Mouse (Mus musculus) embryonic facial prominence, embryonic 13.5 days (tissue): ENCODE measurements around the gene Anxa6. TPM values are rescaled to one million over a fixed set of nuclear protein-coding genes. Genes with fewer than 3 reads are reported as not detected.

Experiments
- ATAC-seq: fragments of 200-750 bp; cut with Nextera tagmentation; 2 replicates; pipeline ENCODE4 v1.8.0; 2017; ENCODE audit warnings: low read depth; ENCODE audit not compliant: insufficient number of reproducible peaks, insufficient read depth, low FRiP score, low TSS enrichment
- H3K27ac ChIP-seq: fragments of 300-500 bp; sonication (generic); 2 replicates; pipeline ENCODE4 v1.5.1; 2015; ENCODE audit warnings: moderate library complexity, mild to moderate bottlenecking, inconsistent platforms
- H3K27me3 ChIP-seq: fragments of 300-500 bp; sonication (generic); 2 replicates; pipeline ENCODE4 v1.6.1; 2015; ENCODE audit warnings: mild to moderate bottlenecking, inconsistent platforms
- H3K36me3 ChIP-seq: fragments of 300-500 bp; sonication (generic); 2 replicates; pipeline ENCODE4 v1.6.1; 2015; ENCODE audit warnings: mild to moderate bottlenecking, inconsistent platforms
- H3K4me1 ChIP-seq: fragments of 300-500 bp; sonication (generic); 2 replicates; pipeline ENCODE4 v1.6.1; 2015; ENCODE audit warnings: inconsistent platforms
- H3K4me2 ChIP-seq: fragments of 300-500 bp; sonication (generic); 2 replicates; pipeline ENCODE4 v1.6.1; 2015; ENCODE audit warnings: moderate library complexity, mild to moderate bottlenecking, inconsistent platforms
- H3K4me3 ChIP-seq: fragments of 300-500 bp; sonication (generic); 2 replicates; pipeline ENCODE4 v1.5.1; 2015; ENCODE audit warnings: mild to moderate bottlenecking, inconsistent platforms
- H3K9ac ChIP-seq: fragments of 300-500 bp; sonication (generic); 2 replicates; pipeline ENCODE4 v1.6.1; 2015; ENCODE audit warnings: mild to moderate bottlenecking, inconsistent platforms
- H3K9me3 ChIP-seq: fragments of 300-500 bp; sonication (generic); 2 replicates; pipeline ENCODE4 v1.6.1; 2016; ENCODE audit warnings: inconsistent platforms
- WGBS: fragments of 180-500 bp; shearing (Covaris S2); methylation state at CpG from one replicate; pipeline ENCODE4 v1.1.7; 2015; ENCODE audit warnings: mixed read lengths; 5-methylcytosine and 5-hydroxymethylcytosine counted together
- polyA plus RNA-seq: library from polyadenylated mRNA; unstranded; fragments of >200 nt; fragmentation: Nextera tagmentation; extraction: Ambion mirVana; gene quantifications from 2 replicates; pipeline ENCODE4 v1.2.1, GENCODE M21; 2015

The Anxa6 gene
- polyA plus RNA-seq, 1 experiment from 2014 or later: 246 TPM

DNA sequence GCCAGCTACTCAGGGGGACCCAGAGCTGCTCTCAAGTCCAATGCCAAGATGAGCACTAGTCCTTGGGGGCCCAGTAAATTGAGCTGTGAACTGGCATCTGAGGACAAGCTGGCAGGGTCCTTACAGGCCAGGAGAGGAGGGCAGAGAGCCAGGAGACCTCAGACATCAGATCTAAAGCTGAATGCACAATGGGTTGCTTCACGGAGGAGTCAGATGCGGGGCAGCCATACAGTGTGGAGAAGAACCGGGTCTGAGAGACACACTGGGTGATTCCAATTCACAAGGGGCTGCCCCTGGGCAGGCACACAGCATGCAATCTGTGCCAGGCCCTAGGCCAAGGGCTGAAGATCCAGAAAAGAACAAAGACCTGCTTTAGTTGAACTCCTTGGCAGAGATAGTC is 18.0 kb downstream of the Anxa6 start:
- WGBS: 58% methylated on average over 3 of the region's 3 CpGs
- Histone ChIP-seq H3K27me3 (no peaks in the 10 kb centered on the region), H3K9me3 (no peaks in the 10 kb centered on the region), H3K27ac (no peak overlapping the region; the same call in 1 of the 2 replicates), H3K4me3 (no peak overlapping the region), H3K36me3 (peaks cover 93% of the 10 kb centered on the region), H3K4me2 (no peak overlapping the region), H3K4me1 (peaks cover 27% of the 10 kb centered on the region), H3K9ac (no peak overlapping the region)
- ATAC-seq: no peak

DNA sequence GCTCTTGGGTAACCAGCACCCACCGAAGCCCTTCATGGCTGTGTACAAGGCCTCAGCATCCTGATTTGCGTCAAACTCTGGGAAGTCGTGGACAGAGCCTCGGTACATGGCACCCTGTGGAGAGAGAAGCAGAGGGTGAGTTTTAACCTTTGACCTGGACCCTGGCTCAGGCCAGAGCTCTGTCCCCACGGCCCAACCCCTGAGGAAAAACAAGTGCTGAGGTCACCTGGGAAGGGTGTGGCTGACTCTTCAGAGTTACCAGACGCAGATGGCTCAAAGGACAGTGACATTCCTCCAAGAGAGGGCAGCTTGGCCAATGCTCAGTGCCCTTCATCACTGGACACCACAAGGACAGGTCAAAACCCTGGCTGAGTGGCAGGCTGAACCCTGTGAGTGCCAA is 19.4 kb downstream of the Anxa6 start:
- Histone ChIP-seq H3K4me2 (no peak overlapping the region), H3K9me3 (no peaks in the 10 kb centered on the region), H3K4me1 (peaks cover 18% of the 10 kb centered on the region), H3K27ac (no peak overlapping the region), H3K4me3 (no peak overlapping the region), H3K9ac (no peak overlapping the region), H3K36me3 (peaks cover 93% of the 10 kb centered on the region), H3K27me3 (no peaks in the 10 kb centered on the region)
- WGBS: 75% methylated on average over 6 of the region's 6 CpGs
- ATAC-seq: no peak

DNA sequence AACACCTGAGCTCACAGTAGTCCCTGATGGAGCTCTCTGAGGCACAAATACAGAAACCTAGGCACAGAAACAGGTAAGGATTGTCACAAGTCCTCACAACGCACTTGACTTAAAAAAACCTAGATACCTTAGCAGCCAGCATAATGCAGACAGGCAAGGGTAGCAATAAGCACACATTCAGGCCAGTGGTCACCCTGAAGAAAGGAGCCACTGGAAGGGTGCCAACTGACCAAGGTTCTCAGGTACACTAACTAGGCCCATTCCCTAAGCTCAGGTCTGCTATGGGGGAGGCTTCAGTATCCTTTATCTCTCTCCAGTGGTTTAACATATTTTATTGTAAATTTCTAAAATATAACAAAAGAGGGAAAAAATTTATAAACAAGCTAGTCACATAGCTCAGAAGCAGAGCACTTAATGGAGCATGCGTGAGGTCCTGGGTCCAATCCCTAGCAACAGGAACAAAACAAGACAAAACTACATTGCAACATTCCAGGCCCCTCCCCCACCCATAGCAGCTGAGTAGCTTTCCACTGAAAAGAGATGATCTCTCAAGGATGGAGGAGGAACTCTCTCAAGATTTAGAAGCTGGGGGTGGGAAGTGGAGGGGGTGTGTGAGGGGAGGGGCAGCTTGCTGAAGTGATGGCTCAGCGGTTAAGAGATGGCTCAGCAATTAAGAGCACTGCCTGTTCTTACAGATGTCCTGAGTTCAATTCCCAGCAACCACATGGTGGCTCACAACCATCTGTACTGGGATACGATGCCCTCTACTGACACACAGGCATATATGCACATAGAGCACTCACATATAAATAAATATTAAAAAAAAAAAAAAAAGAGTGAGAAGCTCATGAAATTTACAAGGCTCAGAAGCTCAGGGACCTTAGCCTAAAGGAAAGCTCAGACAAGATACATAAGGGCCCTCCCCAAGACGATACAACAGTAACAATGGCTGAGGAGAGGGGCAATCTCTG is 20.4 kb downstream of the Anxa6 start:
- Histone ChIP-seq H3K4me3 (no peak overlapping the region), H3K9ac (no peak overlapping the region), H3K4me1 (peaks cover 10% of the 10 kb centered on the region; the same call in 1 of the 2 replicates), H3K36me3 (peaks cover 93% of the 10 kb centered on the region), H3K27me3 (no peaks in the 10 kb centered on the region), H3K27ac (no peak overlapping the region), H3K4me2 (no peak overlapping the region), H3K9me3 (no peaks in the 10 kb centered on the region)
- ATAC-seq: no peak
- 80% methylated on average over 5 of the region's 5 CpGs for WGBS

DNA sequence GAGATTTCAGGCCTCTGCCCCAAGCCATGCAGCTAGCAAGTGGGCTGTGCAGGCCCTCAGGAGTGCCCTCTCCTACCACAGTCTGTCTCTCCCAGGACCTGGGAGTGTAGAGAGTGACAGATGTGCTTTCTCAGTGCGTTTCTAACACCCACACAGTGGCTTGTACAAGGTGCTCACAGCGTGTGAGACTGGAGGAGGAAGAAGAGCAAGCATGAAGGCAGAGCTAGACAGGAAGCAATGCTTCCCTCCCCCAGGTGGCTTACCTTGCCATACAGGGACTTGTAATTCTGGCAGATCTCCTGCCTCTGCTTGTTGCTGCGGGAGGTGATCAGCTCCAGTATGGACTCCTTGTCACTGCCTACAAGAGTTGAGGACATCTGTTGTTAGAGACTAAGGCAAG is 21.8 kb downstream of the Anxa6 start:
- 91% methylated on average over 3 of the region's 3 CpGs for WGBS
- ATAC-seq: no peak
- no peak overlapping the region for H3K4me3 ChIP-seq

DNA sequence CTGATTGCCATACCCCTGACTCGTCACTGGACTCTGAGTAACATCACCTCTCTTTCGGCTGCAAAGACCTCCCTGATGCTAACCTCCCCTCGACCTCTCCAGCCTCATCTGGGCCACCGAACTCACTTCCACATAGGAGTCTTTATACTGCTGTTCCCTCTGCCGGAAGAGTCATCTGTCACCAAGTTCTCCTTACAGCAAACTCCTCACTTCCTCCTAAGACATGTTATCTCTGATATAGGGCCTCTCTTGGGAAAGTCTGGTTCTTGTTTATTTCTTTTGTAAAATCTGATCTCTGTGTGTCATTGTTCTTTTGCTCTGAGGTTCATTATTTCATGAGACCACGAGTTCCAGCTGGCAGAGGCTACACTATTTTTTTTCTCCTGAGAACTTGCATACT is 25.0 kb downstream of the Anxa6 start:
- ATAC-seq: no peak
- H3K36me3 ChIP-seq: peaks cover 100% of the 10 kb centered on the region
- no peaks in the 10 kb centered on the region for H3K27me3 ChIP-seq
- H3K9me3 ChIP-seq: no peaks in the 10 kb centered on the region
- H3K27ac ChIP-seq: no peak overlapping the region
- no peak overlapping the region for H3K4me3 ChIP-seq
- no peaks in the 10 kb centered on the region for H3K4me1 ChIP-seq
- H3K9ac ChIP-seq: no peak overlapping the region
- WGBS: 83% methylated on average over 6 of the region's 6 CpGs
- H3K4me2 ChIP-seq: no peak overlapping the region

More for the DNA sequence above, 21.8 kb downstream of the Anxa6 start:
- Histone ChIP-seq H3K9ac (no peak overlapping the region), H3K36me3 (peaks cover 97% of the 10 kb centered on the region), H3K4me1 (peaks cover 5% of the 10 kb centered on the region; the same call in 1 of the 2 replicates), H3K27ac (no peak overlapping the region), H3K9me3 (no peaks in the 10 kb centered on the region), H3K4me2 (no peak overlapping the region), H3K27me3 (no peaks in the 10 kb centered on the region)

DNA sequence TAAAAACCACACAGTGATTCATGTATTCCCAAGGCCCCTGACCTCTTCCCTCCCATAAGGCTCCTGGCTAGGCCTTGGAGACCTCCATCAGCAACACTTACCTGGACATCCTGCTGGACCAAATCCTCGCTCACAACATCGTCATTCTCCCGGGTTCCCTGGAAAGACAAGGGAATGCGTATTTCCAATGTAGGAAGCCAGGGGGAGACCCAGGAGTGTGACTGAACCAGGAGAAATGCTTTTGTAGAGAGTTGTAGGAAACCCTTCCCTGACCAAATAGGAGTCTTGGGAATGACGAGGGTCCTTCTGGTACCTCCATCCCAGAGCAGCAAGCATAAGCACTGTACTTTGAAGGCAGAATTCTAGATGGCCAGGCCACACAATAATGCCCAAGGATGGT is 27.6 kb downstream of the Anxa6 start:
- Histone ChIP-seq H3K4me2 (no peak overlapping the region), H3K9me3 (no peaks in the 10 kb centered on the region), H3K36me3 (peaks cover 97% of the 10 kb centered on the region), H3K27me3 (no peaks in the 10 kb centered on the region), H3K4me3 (no peak overlapping the region), H3K9ac (no peak overlapping the region), H3K4me1 (no peaks in the 10 kb centered on the region), H3K27ac (no peak overlapping the region)
- 81% methylated on average over 5 of the region's 5 CpGs for WGBS
- no peak for ATAC-seq

DNA sequence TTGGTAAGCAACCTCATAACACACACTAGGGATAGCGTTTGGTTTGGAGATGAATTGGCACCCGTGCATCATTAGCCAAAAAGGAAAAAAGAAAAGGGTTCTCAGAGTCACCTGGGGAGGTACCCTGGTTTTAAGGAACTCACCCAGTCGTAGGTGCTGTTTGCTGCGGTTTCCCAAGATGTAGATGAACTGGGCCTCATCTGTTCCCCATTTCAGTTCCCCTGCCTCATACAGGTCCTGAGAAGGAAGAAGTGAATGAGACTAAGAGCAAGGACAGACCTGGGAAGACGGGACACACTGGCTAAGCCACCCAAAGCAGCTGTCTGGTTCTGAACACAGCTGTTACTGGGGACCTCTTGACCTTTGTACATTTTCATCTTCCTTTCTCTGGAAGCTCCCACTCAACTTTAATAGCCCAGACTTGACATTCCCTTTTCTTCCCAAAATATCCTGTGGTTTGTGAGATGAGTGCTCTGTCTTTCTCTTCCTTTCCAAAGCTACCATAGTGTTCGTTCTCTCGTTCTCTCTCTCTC is 28.2 kb downstream of the Anxa6 start:
- Histone ChIP-seq H3K36me3 (peaks cover 97% of the 10 kb centered on the region), H3K4me2 (no peak overlapping the region), H3K27ac (no peak overlapping the region), H3K27me3 (no peaks in the 10 kb centered on the region), H3K4me1 (no peaks in the 10 kb centered on the region), H3K9me3 (no peaks in the 10 kb centered on the region), H3K9ac (no peak overlapping the region), H3K4me3 (no peak overlapping the region)
- WGBS: 83% methylated on average over 7 of the region's 7 CpGs
- no peak for ATAC-seq

DNA sequence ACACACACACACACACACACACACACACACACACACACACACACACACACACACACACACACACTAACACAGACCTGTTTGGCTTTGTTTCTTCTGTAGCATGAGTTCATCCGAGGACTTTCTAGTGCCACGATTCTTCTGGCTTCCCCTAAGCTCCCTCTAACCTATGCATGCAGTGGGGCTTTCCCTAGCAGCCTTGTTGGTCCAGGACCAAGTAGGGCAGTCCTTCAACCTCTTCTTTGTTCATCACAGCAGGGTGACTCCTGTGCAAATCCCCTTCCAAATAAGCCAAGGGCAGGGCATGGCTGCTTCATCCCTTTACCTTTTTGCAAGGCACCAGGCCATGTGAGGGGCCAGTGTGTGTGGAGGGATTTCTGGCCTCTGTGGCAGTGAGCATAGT is 34.5 kb downstream of the Anxa6 start:
- H3K4me1 ChIP-seq: no peaks in the 10 kb centered on the region
- no peak overlapping the region for H3K9ac ChIP-seq
- H3K27me3 ChIP-seq: no peaks in the 10 kb centered on the region
- no peak overlapping the region for H3K4me3 ChIP-seq
- no peak overlapping the region for H3K4me2 ChIP-seq
- no peaks in the 10 kb centered on the region for H3K9me3 ChIP-seq
- WGBS: 70% methylated on average over 2 of the region's 2 CpGs
- ATAC-seq: no peak
- peaks cover 92% of the 10 kb centered on the region for H3K36me3 ChIP-seq
- H3K27ac ChIP-seq: no peak overlapping the region

DNA sequence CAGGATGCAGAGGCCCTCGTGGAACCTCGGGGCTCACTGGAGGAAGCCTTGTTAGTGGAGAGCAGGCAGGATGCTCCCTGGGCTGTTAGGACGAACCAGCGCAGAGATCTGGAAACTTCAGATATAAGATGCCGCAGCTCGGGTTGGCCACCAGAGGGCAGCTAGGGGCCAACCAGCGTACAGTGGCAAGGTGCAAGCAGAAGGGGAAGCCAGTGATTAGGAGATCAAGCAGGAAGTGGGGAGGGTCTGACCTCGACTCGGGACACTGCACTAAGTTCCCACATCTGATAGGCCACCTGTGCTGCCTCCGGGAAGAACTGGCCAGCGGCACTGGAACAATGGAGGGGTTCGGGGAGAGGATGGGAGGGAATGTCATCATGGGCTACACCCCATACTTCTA is 35.0 kb downstream of the Anxa6 start:
- Histone ChIP-seq H3K27ac (no peak overlapping the region), H3K4me3 (no peak overlapping the region), H3K9ac (no peak overlapping the region), H3K27me3 (no peaks in the 10 kb centered on the region), H3K9me3 (no peaks in the 10 kb centered on the region), H3K36me3 (peaks cover 92% of the 10 kb centered on the region), H3K4me1 (no peaks in the 10 kb centered on the region), H3K4me2 (no peak overlapping the region)
- 5% methylated on average over 12 of the region's 12 CpGs for WGBS
- ATAC-seq: no peak

DNA sequence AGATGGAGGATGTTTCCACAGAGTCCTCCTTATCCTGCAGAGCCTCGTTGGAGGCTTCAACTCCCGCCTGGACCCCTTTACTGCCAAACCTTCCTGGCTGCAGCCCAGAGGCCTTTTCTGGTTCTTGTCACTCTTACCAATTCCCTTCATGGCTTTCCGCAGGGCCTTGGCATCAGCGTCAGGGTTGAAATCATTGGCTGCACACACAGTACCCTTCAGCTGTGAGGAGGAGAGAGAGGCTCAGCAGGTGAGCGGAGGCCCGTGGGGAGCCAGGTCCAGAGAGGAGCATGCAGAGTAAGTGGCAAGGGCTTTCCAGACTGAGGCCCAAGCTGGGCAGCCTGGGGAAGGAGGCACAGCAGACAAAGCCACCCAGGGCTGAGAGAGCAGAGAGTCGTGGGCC is 37.1 kb downstream of the Anxa6 start:
- WGBS: 65% methylated on average over 7 of the region's 7 CpGs
- no peaks in the 10 kb centered on the region for H3K27me3 ChIP-seq
- H3K9ac ChIP-seq: no peak overlapping the region
- H3K9me3 ChIP-seq: no peaks in the 10 kb centered on the region
- no peak overlapping the region for H3K27ac ChIP-seq
- ATAC-seq: no peak
- H3K4me2 ChIP-seq: no peak overlapping the region
- H3K4me1 ChIP-seq: no peaks in the 10 kb centered on the region
- H3K4me3 ChIP-seq: no peak overlapping the region
- H3K36me3 ChIP-seq: peaks cover 92% of the 10 kb centered on the region

DNA sequence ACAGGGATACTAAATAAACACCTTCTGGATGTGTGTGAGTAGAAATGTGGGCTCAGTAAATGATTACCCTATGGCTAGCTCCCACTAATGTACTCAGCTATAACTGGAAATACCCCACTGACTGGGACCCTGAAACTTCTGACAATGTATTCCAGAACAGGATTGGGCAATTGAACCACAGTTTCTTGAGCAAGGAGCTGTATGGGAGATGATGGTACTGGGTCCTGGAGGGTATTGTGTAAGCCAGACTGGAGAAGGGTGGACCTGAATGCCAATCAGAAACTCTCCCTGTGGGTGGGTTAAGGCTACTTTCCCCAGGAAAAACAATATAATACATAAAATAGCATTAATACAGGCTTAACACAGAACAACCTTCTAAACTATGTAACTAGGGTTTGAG is 43.3 kb downstream of the Anxa6 start:
- H3K4me1 ChIP-seq: no peaks in the 10 kb centered on the region
- peaks cover 87% of the 10 kb centered on the region for H3K36me3 ChIP-seq
- no peaks in the 10 kb centered on the region for H3K9me3 ChIP-seq
- H3K4me3 ChIP-seq: no peak overlapping the region
- no peaks in the 10 kb centered on the region for H3K27me3 ChIP-seq
- no peak overlapping the region for H3K4me2 ChIP-seq
- H3K9ac ChIP-seq: no peak overlapping the region
- ATAC-seq: no peak
- no peak overlapping the region for H3K27ac ChIP-seq

DNA sequence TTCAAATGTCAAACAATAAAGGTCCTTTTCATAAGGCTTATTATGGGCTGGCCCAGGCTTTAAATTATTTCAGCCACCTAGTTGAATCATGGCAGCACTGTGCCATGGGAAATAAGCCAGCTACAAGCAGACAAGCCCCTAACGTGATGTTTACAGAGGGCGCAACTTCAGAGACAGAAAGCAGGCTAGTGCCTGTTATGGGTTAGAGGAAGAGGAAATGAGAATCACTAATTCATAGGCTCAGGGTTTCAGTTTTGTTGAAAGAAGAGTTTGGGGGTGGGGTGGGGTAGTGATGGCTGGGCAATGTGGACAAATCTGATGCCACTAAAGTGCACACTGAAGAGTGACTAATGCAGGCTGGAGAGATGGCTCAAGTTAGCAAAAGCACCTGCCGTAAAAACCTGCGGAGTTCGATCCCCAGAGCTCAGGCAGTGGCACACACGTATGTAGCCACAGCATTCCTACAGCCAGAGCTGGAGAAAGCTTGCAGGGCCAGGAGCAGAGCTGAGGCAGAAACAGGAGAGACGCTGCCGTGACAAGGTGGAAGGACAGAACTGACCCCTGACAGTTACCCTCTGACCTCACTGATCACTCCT is 44.4 kb downstream of the Anxa6 start:
- H3K4me1 ChIP-seq: no peaks in the 10 kb centered on the region
- no peaks in the 10 kb centered on the region for H3K27me3 ChIP-seq
- H3K27ac ChIP-seq: no peak overlapping the region
- H3K4me3 ChIP-seq: no peak overlapping the region
- WGBS: 72% methylated on average over 8 of the region's 8 CpGs
- no peak overlapping the region for H3K4me2 ChIP-seq
- H3K9me3 ChIP-seq: no peaks in the 10 kb centered on the region
- no peak overlapping the region for H3K9ac ChIP-seq
- no peak for ATAC-seq
- peaks cover 82% of the 10 kb centered on the region for H3K36me3 ChIP-seq
